Mouse (Mus musculus) lung, postnatal 0 days (tissue): ENCODE results near the gene Rai14.

Experiments used
- CTCF ChIP-seq: IDR thresholded peaks from 2 replicates; pipeline ENCODE4 v1.5.1; 2016; ENCODE audit warnings: antibody characterized with exemption, mild to moderate bottlenecking
- EP300 ChIP-seq: IDR thresholded peaks from 2 replicates; pipeline ENCODE4 v1.6.1; 2016; ENCODE audit warnings: antibody characterized with exemption, mild to moderate bottlenecking, control low read depth

GRCm38 (mm10) chr15:10645101-10645500, 69.3 kb downstream of the Rai14 start:
- no peak for TF ChIP-seq CTCF
- no peak for TF ChIP-seq EP300
